Mouse (Mus musculus) retina, adult 2 months (tissue): Measurements from ENCODE around the gene Leng8.
A peak's percentile ranks its signal among the peaks of the same experiment; 100 is the strongest.

Experiments used
- DNase-seq: peaks from one replicate; pipeline ENCODE4 v3.0.0-alpha.2; 2012; ENCODE audit warnings: low read depth, low spot score

Gene Leng8

DNA sequence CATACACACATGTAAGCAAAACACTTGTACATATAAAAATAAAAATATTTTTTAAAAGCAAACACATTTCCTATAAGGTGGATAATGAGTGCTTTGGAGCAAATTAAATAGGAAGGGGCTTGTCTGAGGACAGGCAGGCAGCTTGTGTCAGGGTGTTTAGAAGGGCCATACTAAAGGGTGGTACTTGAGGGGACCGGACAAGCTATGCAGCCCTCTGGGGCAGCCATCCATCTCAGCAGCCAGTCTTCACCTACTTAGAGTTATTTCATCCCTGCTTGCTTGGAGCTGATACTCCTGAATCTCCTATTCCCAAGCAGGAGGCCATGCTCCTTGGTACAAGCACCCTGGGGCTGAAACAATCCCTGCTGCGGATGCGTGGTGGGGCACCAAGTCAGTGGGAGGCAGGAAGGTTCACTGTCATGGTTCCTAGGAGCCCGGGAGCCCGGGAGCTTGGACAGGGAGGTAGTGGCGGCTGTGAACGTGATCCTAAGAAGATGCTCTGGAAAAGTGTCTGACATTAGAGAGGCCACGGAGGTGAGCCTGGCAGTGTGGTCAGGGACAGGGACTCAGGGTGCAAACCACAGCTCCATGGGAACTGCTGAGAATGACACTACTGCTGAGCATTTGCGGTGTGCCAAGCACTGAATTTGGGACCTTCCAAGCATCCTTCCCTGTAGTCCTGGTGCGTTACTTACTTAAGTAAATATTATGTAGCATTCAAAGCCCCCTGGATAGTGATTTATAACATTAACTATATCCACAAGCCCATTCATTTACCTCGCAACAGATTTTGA lies 9.7 kb upstream of the Leng8 start:
- no peak for DNase-seq

DNA sequence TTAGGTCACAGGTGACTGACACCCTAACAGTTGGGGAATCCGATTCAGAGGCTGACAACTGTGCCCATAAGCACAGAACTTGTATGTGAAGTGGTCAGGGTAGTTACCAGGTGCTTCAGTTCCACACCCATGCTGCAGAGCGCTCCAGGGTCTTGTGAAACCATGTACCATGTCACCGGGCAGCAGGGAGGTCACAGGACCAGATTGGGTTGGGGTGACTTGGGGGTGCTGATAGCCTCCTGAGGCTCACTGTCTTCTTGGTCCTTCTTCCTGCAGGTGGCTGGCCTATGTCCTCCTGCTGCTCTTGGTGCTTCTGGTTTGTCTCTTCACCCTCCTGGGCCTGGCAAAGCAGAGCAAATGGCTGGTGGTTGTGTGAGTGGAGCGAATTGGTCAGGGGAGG lies 8.9 kb upstream of the Leng8 start:
- no peak for DNase-seq

DNA sequence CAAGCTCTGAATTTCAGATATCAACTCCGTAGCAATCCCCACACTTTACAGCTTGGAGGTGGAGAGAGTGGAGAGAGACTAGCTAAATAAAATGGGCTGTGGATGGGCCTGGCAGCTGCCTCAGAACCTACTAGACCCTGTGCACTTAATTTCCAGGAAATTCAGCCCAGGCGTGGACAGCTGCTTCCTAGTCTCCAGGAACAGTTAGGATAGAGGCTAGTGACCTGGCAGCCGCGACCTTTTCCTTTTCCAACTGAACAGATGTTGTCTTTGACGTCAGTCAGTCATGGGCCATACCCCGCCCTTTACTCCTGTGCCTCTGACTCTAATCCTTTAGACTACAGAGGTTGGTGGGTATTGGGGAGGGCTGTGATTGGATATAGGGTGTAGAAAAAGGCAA lies 8.0 kb upstream of the Leng8 start:
- DNase-seq, result no peak

DNA sequence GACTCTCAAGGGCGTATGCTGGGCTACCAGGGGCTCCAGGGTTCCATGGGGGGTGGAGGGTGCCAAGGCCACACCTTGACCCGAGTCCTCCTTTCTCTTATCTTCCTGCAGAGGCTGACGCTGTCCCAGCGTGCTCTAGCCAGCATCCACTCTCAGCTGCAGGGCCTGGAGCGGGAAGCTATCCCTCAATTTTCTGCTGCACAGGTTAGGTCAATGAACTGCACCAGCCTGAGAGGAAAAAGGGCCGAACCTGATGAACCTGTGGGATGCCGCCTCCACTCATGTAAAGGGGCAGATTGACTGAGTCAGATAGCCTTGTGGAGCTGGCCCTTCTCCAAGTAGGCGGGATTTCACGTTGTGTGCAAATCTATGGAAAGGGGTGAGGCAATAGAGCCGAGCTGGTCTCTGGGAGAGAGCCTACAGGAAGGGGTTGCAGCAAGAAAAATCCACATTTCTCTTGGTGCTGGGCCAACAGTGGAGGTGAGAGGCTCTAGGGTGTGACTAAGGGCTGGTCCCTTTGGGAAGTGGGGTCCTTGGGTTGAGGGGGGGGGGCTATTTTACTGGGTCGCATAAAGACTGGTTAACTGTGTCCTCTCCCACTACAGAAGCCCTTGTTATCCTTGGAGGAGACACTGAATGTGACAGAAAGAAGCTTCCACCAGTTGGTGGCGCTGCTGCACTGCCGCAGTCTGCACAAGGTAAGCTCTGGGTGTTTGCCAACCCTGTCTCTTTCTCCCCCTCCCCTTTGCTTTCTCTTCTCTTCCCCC lies 6.0 kb upstream of the Leng8 start:
- peak; percentile 78 for DNase-seq

DNA sequence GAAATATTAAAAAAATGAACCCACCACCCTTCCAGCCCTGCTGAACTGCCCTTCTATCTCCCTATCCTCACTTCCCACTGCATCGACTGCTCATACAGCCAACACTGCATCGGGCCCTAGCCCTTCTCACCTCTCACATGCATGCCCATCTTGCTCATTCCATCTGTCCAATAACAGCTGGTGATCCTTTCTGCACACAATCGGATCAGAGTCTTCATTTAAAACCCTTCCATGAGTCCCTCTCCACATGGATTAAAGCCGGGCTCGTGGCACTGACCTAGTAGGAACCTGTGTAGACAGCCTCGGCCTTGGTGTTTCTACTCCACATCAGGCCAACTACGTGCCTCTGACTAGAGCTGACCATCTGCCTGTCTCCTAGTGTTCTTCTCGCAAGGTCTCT lies 4.9 kb upstream of the Leng8 start:
- no peak for DNase-seq

DNA sequence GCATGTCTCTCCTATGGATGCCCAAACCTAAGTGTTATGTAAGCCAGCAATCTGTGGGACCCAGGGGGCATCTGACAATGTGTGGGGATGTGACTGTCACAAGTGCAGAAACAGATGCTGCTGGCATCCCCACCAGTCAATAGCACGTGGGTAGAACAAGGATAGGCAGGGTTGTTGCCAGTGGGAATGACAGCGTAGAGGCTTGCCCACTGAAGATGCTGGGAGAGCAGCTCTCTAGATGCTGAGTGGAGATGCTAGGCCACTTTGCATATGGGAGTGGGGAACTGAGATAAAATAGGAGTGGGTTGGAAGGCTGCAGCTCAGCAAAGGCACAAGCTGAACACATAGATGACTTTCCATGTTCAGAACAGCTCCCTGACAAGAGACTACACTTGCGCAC lies 4.3 kb upstream of the Leng8 start:
- DNase-seq, result no peak

DNA sequence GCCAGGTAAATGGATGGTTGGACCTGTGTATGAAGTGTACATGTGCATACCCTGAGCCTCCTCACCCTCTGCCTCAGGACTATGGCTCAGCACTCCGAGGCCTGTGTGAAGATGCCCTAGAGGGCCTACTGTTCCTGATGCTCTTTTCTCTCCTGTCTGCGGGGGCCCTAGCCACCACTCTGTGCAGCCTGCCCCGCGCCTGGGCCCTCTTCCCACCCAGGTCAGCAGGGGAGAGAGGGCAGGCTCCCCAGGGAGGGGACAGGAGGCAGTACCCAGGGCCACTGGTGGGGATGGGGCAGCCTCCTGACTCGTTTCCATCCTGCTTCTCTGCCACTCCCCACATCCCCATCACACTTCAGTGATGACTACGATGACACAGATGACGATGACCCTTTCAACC lies 3.8 kb upstream of the Leng8 start:
- DNase-seq, result no peak

DNA sequence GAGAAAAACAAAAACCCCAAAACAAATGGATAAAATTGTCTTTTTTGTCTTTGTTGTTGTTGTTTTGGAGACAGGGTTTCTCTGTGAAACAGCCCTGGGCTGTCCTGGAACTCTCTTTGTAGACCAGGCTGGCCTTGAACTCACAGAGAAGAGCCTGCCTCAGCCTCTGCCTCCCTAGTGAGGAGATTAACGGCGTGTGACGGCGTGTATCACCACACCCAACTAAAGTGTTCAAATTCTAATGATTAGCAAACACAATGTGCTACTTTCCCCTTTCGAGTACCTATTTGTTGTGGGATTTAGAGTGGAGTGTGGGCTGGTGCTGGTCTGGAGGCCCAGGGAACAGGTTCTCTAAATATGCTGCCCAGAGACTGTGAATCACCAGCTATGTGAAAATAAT lies 1.9 kb upstream of the Leng8 start:
- DNase-seq, result no peak

DNA sequence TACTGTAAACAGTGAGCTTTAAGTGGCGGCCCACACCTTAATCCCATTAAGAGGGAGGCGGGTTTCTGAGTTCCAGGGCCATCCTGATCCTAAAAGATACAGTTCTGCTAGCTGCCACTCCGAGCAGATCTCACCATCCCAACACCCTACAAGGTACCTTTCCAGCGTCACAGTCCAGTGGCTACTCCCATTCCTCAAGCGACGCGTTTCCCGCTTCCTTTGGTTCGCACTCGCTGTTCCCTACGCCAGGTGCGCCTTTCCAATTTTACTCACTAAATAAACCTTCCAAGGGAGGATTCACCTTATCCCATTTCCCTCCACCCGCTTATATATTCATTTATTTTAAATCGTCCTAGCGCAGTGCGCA lies 452 bp upstream of the Leng8 start:
- DNase-seq, result no peak

DNA sequence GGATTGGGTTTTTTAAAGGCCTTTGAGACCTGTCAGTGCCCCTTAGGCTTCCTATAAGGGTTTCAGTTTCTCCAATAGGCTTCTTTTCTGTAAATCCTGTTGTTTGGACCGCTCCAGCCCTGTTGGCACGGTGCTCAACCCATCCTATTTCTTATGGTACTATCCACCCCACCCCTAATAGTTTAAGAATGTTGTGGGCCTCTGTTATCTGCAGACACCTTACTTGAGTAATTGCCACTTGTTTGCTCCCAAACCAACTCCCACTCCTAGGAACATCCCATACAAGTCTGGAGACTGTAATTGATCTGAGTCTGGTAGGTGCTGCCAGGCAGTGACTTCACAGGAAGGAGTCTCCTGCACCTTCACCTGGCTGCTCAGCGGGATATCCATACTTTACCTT lies 907 bp downstream of the Leng8 start:
- no peak for DNase-seq

DNA sequence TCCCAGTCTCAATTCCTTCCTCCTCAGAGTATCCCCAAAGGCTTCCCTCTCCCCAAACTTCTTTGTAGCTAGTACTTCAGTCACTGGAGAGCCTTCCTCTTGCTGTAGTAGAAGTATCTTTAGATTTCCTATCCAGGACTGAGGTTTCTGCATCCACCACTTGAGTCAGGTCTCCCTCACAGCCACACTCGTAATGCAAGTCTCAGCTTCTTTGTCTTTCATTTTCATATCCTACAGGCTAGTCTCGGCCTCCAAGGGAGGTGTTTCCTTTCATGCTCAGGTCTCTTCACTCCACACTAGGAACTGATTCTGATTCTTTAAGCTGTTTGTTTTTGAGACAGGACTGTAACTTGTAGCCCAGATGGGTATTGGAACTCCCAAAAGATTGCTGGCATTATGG lies 1.3 kb downstream of the Leng8 start:
- no peak for DNase-seq

DNA sequence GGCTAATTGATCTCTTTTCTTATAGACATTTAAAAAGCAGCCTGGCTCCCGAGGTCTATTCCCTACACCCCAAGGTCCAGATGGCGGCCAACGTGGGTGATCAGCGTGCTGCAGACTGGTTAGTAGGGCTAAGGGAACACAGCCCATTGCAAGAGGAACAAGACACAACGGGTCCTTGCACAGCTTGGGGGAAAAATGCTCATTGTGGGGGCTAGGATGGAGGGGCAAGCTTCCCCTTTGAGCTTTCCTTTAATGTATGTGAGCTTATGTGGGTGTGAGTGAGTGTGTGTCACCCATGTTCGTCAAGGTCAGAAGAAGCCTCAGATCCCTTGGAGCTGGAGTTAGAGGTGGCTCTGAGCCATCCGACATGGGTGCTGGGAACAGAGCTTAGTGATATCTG lies 1.8 kb downstream of the Leng8 start:
- no peak for DNase-seq

DNA sequence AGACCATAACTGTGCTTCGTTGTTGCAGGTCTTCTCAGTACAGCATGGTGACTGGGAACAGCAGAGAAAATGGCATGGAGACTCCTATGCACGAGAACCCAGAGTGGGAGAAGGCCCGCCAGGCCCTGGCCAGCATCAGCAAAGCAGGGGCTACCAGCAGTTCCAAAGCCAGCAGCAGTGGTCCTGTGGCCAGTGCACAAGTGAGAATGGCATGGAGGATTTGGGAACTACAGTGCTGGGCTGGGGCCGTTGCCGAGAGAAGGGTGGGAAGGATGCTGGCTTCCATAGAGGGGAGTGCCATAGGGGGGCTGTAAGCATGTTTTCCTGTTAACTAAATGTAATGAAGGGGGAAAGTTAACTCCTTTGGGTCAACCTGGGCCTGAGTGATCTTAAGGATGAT lies 2.6 kb downstream of the Leng8 start:
- DNase-seq, result no peak

DNA sequence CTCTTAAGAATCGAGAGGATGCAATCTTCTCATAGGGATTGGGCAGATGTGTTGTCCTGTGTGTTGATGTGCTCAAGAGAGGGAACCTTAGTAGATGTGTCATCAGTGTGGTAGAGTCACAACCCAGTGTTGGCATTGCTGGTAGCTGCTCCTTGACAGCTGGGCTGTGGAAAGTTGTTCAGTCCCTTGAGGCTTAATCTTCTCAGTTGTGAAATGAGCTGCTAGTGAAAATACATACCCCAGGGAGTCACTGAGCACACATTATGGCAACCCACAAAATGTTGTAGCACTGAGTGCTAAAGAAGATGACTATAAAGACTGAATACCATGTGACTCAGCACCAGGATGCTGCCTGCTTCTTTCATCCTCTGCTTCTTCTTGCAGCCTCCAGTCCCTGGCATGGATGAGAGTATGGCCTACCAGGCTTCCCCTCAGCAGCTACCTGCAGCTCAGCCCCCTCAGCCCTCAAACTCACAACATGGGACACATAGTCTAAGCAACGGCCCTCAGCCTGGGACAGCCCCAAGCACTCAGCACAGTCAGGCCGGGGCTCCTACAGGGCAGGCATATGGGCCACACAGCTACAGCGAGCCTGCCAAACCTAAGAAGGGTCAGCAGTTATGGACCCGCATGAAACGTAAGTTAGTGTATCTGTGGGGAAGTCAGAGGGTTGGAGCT lies 4.9 kb downstream of the Leng8 start:
- no peak for DNase-seq

DNA sequence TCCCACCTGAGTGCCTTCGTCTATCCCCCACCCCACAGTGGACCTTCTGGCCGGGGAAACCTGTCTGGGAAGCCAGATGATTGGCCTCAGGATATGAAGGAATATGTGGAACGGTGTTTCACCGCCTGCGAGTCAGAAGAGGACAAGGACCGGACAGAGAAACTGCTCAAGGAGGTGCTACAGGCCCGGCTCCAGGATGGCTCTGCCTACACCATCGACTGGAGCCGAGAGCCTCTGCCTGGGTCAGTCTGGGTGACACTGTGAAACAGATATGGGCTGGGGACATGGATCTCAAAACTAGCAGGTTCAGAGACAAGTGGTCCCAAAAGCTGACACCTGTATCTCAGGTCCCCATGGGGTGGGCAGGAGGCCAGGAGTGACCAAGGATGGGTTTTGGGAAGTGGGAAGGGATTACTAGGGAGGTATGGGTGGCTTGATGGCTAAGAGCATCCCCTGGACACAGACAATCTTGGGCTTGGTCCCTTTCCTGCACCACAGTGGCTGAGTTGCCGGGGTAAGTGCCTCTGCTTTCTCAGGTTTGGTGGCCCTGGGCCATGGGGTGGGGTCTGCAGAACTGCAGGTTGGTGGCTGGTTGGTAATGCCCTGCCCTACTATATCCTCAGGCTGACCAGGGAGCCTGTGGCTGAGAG lies 6.1 kb downstream of the Leng8 start:
- no peak for DNase-seq

DNA sequence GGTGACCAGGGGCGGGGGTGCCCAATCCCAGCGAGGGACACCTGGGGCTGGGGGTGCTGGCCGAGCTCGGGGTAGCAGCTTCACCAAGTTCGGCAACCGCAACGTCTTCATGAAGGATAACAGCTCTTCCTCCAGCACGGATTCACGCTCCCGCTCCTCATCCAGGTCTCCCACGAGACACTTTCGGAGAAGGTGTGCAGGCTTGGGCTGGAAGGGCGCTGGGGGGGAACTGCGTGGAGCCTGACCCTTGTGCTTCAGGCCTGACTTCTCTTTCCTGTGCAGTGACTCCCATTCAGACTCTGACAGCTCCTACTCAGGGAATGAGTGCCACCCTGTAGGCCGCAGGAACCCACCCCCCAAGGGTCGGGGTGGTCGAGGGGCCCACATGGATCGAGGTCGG lies 6.7 kb downstream of the Leng8 start:
- DNase-seq, result no peak

DNA sequence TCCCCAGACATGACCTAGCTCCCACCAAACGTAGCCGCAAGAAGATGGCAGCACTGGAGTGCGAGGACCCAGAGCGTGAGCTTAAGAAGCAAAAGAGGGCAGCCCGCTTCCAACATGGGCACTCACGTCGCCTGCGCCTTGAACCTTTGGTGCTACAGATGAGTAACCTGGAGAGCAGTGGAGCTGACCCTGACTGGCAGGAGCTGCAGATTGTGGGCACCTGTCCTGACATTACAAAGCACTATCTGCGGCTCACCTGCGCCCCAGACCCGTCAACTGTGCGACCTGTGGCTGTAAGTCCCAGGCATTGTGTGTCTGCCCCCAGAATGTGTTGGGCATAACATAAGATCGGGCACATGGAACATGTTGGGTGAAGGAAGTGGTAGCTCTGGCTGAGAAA lies 7.2 kb downstream of the Leng8 start:
- DNase-seq, result no peak

DNA sequence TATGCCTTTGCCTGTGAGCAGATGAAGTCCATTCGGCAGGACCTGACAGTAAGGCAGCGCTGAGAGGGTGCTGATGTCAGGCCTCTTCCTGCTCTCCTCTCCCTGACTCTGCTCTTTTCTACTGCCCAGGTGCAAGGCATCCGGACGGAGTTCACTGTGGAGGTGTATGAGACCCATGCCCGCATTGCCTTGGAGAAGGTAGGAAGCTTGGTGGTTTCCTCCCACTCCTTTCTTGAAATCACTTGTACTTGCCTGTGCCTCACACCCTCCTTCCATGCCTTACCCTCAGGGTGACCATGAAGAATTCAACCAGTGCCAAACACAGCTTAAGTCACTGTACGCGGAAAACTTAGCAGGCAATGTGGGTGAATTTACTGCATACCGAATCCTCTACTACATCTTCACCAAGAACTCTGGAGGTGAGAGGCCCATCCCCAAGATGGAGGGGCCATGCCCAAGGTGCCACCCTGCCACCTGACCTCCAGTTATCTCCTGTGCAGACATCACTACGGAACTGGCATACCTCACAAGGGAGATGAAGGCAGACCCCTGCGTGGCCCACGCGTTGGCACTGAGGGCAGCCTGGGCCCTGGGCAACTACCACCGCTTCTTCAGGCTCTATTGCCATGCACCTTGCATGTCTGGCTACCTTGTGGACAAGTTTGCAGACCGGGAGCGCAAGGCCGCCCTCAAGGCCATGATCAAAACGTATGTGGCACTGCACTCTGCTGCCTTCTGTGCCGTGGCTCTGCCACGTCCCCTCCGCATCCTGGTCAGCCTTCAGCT lies 8.1 kb downstream of the Leng8 start:
- DNase-seq, result no peak

DNA sequence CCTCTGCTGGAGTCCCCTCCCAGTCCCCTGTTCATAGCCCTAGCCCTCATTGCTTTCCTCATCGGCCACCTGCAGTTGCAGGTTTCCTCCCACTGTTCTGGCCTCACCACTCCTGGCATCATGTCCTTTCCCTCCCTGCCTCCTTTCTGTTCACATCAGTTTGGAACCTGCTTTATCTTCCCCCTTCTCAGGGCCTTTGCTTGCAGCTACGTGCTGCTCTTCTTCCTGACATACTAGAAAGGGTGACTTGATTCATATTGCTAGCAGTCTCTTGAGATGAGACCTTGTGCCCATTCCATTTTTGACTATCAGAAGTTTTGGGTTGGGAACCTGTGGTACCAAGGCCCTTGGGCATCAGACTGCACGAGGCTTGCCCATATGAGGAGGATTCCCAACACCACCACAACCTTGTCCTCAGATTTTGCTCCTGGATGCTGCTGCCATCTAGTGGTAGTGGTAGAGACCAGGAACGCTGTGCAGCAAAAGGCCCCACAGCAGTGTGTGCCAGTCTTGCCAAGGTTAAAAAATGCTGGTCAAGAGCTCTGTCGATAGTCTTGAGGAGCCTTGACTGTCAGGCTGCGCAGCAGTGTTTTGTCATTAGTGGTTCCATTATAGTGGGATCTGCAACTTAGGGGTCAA lies 8.8 kb downstream of the Leng8 start:
- DNase-seq, result no peak

DNA sequence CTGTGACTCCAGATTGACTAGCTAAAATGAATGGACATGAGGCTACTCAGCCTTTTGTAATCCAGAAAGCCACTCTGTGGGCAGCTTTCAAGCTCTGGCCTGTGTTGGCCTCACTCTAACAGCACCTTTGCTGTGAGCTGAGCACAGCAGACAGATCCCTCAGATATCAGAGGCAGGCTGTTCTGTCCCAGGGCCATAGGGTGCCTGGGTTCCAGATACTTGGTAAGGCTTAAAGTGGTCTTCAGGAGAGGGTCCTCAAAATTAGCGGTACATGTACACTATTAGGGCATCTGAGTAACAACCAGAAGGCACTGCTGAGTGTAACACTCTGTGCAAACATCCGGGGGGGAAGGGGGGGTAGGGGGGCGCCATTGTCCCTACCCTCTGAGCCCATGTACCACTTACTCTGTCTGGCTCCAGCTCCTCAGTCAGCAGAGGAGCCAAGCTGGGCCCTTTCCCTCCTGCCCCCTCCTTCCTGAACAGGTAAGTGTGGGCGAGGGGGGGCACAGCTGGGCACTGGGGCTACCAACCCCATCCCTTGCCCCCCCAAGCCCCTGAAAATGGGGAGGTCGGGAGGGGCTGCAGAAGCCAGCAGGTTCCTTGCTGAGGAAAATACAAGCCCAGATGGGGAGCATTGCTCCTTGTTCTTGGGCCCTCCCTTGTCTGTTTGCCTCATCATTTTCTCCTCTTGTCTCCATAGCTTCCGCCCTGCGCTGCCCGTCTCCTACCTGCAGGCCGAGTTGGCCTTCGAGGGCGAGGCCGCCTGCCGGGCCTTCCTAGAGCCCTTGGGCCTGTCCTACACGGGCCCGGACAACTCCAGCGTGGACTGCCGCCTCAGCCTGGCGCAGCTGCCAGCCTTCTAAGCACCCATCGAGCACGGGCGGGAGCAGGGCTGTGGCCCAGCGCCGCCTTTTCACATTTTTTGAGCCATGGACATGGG lies 9.7 kb downstream of the Leng8 start:
- no peak for DNase-seq
